Mouse (Mus musculus) frontal cortex, postnatal 10 days (tissue): ENCODE results near the gene Rsbn1l.

Experiments
- DNase-seq, 2 experiments: peaks; one replicate each; pipeline ENCODE4 v3.0.0; 2022; ENCODE audit warnings: low spot score in 2 of 2, mixed read lengths in 1 of 2

Rsbn1l gene

GRCm38 (mm10) chr5:20904647-20905046, 51.6 kb downstream of the Rsbn1l start:
- DNase-seq = no peak

- DNase-seq = no peak
Observed at GRCm38 (mm10) chr5:20897446-20898167, 58.6 kb downstream of the Rsbn1l start.

- no peak for DNase-seq
Observed at GRCm38 (mm10) chr5:20884036-20884620, 72.1 kb downstream of the Rsbn1l start.

GRCm38 (mm10) chr5:20881915-20882800, 74.0 kb downstream of the Rsbn1l start, which contains the start of the genes Phtf2 and Tmem60:
Phtf2 (minus strand) TSS chr5:20882124.
Tmem60 (plus strand) TSS chr5:20882191.
- DNase-seq = peak; percentile 97 to 98

GRCm38 (mm10) chr5:20880797-20881775, 75.1 kb downstream of the Rsbn1l start:
- DNase-seq = peak; percentile 31 to 56

- no peak for DNase-seq
Observed at GRCm38 (mm10) chr5:20880386-20880785, 75.8 kb downstream of the Rsbn1l start.

GRCm38 (mm10) chr5:20876934-20877426, 79.2 kb downstream of the Rsbn1l start:
- no peak for DNase-seq

GRCm38 (mm10) chr5:20873146-20873545, 83.1 kb downstream of the Rsbn1l start:
- no peak for DNase-seq

GRCm38 (mm10) chr5:20865193-20865755, 90.9 kb downstream of the Rsbn1l start:
- no peak for DNase-seq

GRCm38 (mm10) chr5:20864216-20864969, 91.8 kb downstream of the Rsbn1l start:
- no peak for DNase-seq

- DNase-seq = no peak
Observed at GRCm38 (mm10) chr5:20861901-20862300, 94.3 kb downstream of the Rsbn1l start.

- DNase-seq = no peak
Observed at GRCm38 (mm10) chr5:20860565-20860964, 95.6 kb downstream of the Rsbn1l start.

- no peak for DNase-seq
Observed at GRCm38 (mm10) chr5:20858404-20858803, 97.8 kb downstream of the Rsbn1l start.

GRCm38 (mm10) chr5:20855066-20855465, 101.1 kb downstream of the Rsbn1l start:
- no peak for DNase-seq

GRCm38 (mm10) chr5:20847010-20847409, 109.2 kb downstream of the Rsbn1l start:
- DNase-seq = no peak

GRCm38 (mm10) chr5:20843816-20844215, 112.4 kb downstream of the Rsbn1l start:
- no peak for DNase-seq

- DNase-seq = no peak
Observed at GRCm38 (mm10) chr5:20843405-20843804, 112.8 kb downstream of the Rsbn1l start.
